In genomic region chr8:111535491-111535890, GRCm38 (mm10) we compare ENCODE assay signal across 7 mouse cellular contexts. TPM values are rescaled to one million over a fixed set of nuclear protein-coding genes. Genes with fewer than 3 reads are reported as not detected.
DNase-seq lines count a peak whose midpoint lies in the region; ATAC-seq and TF ChIP-seq lines count a peak whose summit lies in the region.

No protein-coding gene starts in this region.

- H3K9ac ChIP-seq in lung, embryonic 14.5 days, result no peak overlapping the region
- no peak overlapping the region for H3K9ac ChIP-seq in forebrain, embryonic 15.5 days (replicated peaks)
- H3K9ac ChIP-seq in limb, embryonic 15.5 days, result no peak overlapping the region
- no peak overlapping the region for H3K9ac ChIP-seq in stomach, embryonic 15.5 days

- peak overlapping the region; percentile 94; the same call in 1 of the 2 replicates for H3K27ac ChIP-seq in lung, embryonic 14.5 days (ENCODE audit: low read depth)
- H3K27ac ChIP-seq in forebrain, embryonic 15.5 days (replicated peaks), result peak overlapping the region; percentile 99; the same call in 1 of the 2 replicates
- H3K27ac ChIP-seq in limb, embryonic 15.5 days, result no peak overlapping the region
- no peak overlapping the region for H3K27ac ChIP-seq in stomach, embryonic 15.5 days

- no peaks in the 10 kb centered on the region for H3K9me3 ChIP-seq in lung, embryonic 14.5 days (ENCODE audit: low read depth, low read length)
- no peaks in the 10 kb centered on the region for H3K9me3 ChIP-seq in forebrain, embryonic 15.5 days
- H3K9me3 ChIP-seq in limb, embryonic 15.5 days, result no peaks in the 10 kb centered on the region
- no peaks in the 10 kb centered on the region for H3K9me3 ChIP-seq in stomach, embryonic 15.5 days

- no peak for DNase-seq in lung, embryonic 14.5 days
- no peak for DNase-seq in lung, postnatal 10 days
- no peak for DNase-seq in gastrocnemius, adult 18-20 months (ENCODE audit: low spot score)
- DNase-seq in ovary, postnatal 14 days (ENCODE audit: low spot score), result no peak

- no peaks in the 10 kb centered on the region; the same call in 1 of the 2 replicates for H3K36me3 ChIP-seq in lung, embryonic 14.5 days (ENCODE audit: insufficient read depth)
- no peaks in the 10 kb centered on the region for H3K36me3 ChIP-seq in forebrain, embryonic 15.5 days
- H3K36me3 ChIP-seq in limb, embryonic 15.5 days, result no peaks in the 10 kb centered on the region
- no peaks in the 10 kb centered on the region for H3K36me3 ChIP-seq in stomach, embryonic 15.5 days

- no peaks in the 10 kb centered on the region for H3K27me3 ChIP-seq in lung, embryonic 14.5 days (ENCODE audit: insufficient read depth, low read length)
- no peaks in the 10 kb centered on the region for H3K27me3 ChIP-seq in forebrain, embryonic 15.5 days
- H3K27me3 ChIP-seq in limb, embryonic 15.5 days, result no peaks in the 10 kb centered on the region
- H3K27me3 ChIP-seq in stomach, embryonic 15.5 days (replicated peaks), result no peaks in the 10 kb centered on the region

- 0 out of 2 replicates have a peak, but pooled peaks cover 5% of the 10 kb centered on the region for H3K4me1 ChIP-seq in lung, embryonic 14.5 days (ENCODE audit: insufficient read depth)
- H3K4me1 ChIP-seq in forebrain, embryonic 15.5 days, result peaks cover 28% of the 10 kb centered on the region
- peaks cover 27% of the 10 kb centered on the region for H3K4me1 ChIP-seq in limb, embryonic 15.5 days
- H3K4me1 ChIP-seq in stomach, embryonic 15.5 days, result peaks cover 23% of the 10 kb centered on the region; the same call in 1 of the 2 replicates

- no peak for TF ChIP-seq CTCF in lung, embryonic 14.5 days (IDR thresholded peaks at IDR 0.05; ENCODE audit: low read depth)

- 22% methylated on average over 5 of the region's 5 CpGs for WGBS in lung, embryonic 14.5 days
- 30% methylated on average over 5 of the region's 5 CpGs for WGBS in forebrain, embryonic 15.5 days
- WGBS in limb, embryonic 15.5 days, result 35% methylated on average over 5 of the region's 5 CpGs
- WGBS in stomach, embryonic 15.5 days, result 29% methylated on average over 5 of the region's 5 CpGs

- peak overlapping the region; percentile 82 for H3K4me2 ChIP-seq in lung, embryonic 14.5 days
- peak overlapping the region; percentile 95 for H3K4me2 ChIP-seq in forebrain, embryonic 15.5 days (replicated peaks)
- peak overlapping the region; percentile 81 for H3K4me2 ChIP-seq in limb, embryonic 15.5 days
- H3K4me2 ChIP-seq in stomach, embryonic 15.5 days, result peak overlapping the region; percentile 83

- no peak for ATAC-seq in lung, embryonic 14.5 days (ENCODE audit: insufficient read depth)
- no peak for ATAC-seq in forebrain, embryonic 15.5 days (replicated peaks)
- ATAC-seq in limb, embryonic 15.5 days (ENCODE audit: insufficient number of reproducible peaks, low FRiP score, low TSS enrichment, low read depth), result no peak
- ATAC-seq in stomach, embryonic 15.5 days (ENCODE audit: insufficient read depth, low FRiP score, low read depth), result no peak

- peak overlapping the region; percentile 90 for H3K4me3 ChIP-seq in lung, embryonic 14.5 days (ENCODE audit: low read depth, low read length)
- peak overlapping the region; percentile 100 for H3K4me3 ChIP-seq in forebrain, embryonic 15.5 days
- peak overlapping the region; percentile 89 for H3K4me3 ChIP-seq in limb, embryonic 15.5 days
- H3K4me3 ChIP-seq in stomach, embryonic 15.5 days (replicated peaks), result peak overlapping the region; percentile 94

RNA-seq across cellular contexts. Expression of gene Znrf1, which starts 0.4 kb away (rescaled TPM):
- 39.4 and 51.6 TPM in 2 replicates for polyA plus RNA-seq in lung, embryonic 14.5 days (2014; fragmentation: Nextera tagmentation; extraction: Ambion mirVana)
- polyA plus RNA-seq in forebrain, embryonic 15.5 days (2015; fragmentation: Nextera tagmentation; extraction: Ambion mirVana), result 99.8 and 102 TPM in 2 replicates
- 21.9 and 28.4 TPM in 2 replicates for polyA plus RNA-seq in limb, embryonic 15.5 days (2015; fragmentation: Nextera tagmentation; extraction: Ambion mirVana)
- 31.1 and 32.9 TPM in 2 replicates for polyA plus RNA-seq in stomach, embryonic 15.5 days (2015; fragmentation: Nextera tagmentation; extraction: Ambion mirVana)
- 10 to 100 TPM; 59.5 to 67.8 TPM for total RNA-seq in gastrocnemius, adult 18-20 months (2021)

RNA-seq across cellular contexts. Expression of gene Wdr59, which starts 13.6 kb away (rescaled TPM):
- 4.4 TPM in 2 replicates for polyA plus RNA-seq in lung, embryonic 14.5 days (2014; fragmentation: Nextera tagmentation; extraction: Ambion mirVana)
- polyA plus RNA-seq in forebrain, embryonic 15.5 days (2015; fragmentation: Nextera tagmentation; extraction: Ambion mirVana), result 8.6 and 9.1 TPM in 2 replicates
- 5.6 and 6.2 TPM in 2 replicates for polyA plus RNA-seq in limb, embryonic 15.5 days (2015; fragmentation: Nextera tagmentation; extraction: Ambion mirVana)
- 5.5 and 5.8 TPM in 2 replicates for polyA plus RNA-seq in stomach, embryonic 15.5 days (2015; fragmentation: Nextera tagmentation; extraction: Ambion mirVana)
- total RNA-seq in gastrocnemius, adult 18-20 months (2021), result 1 to 10 TPM; 7.5 to 8.3 TPM

Comparison
In these comparisons a context has a peak if more than half of its experiments do, and no peak if none do; other contexts are left out.
1. H3K27ac ChIP-seq: peak in lung, embryonic 14.5 days (single experiment) and forebrain, embryonic 15.5 days (single experiment); none in limb, embryonic 15.5 days (single experiment) and stomach, embryonic 15.5 days (single experiment).
2. Peak in every context shown above with its lines, with median percentiles within 50 percentile points of each other: H3K4me2 ChIP-seq and H3K4me3 ChIP-seq.